Mouse (Mus musculus) stomach, embryonic 14.5 days (tissue): ENCODE measurements around the gene Ralbp1. TPM values are rescaled to one million over a fixed set of nuclear protein-coding genes. Genes with fewer than 3 reads are reported as not detected.

Experiments used
- ATAC-seq: fragments of 200-750 bp; cut with Nextera tagmentation; 2 replicates; pipeline ENCODE4 v1.8.0; 2017; ENCODE audit warnings: low read depth, moderate TSS enrichment; ENCODE audit not compliant: insufficient number of reproducible peaks, insufficient read depth, low FRiP score
- H3K27ac ChIP-seq: fragments of 300-500 bp; sonication (generic); 2 replicates; pipeline ENCODE4 v1.5.1; 2014; ENCODE audit warnings: mild to moderate bottlenecking, low read length, moderate library complexity, mixed read lengths
- H3K27me3 ChIP-seq: fragments of 300-500 bp; sonication (generic); 2 replicates; pipeline ENCODE4 v1.6.1; 2014; ENCODE audit warnings: low read length, control low read depth, mixed read lengths; ENCODE audit not compliant: control insufficient read depth, insufficient read depth
- H3K36me3 ChIP-seq: fragments of 300-500 bp; sonication (generic); 2 replicates; pipeline ENCODE4 v1.6.1; 2014; ENCODE audit warnings: mild to moderate bottlenecking, control low read depth, low read length, moderate library complexity, mixed read lengths; ENCODE audit not compliant: control insufficient read depth, insufficient read depth
- H3K4me1 ChIP-seq: fragments of 300-500 bp; sonication (generic); 2 replicates; pipeline ENCODE4 v1.6.1; 2014; ENCODE audit warnings: low read length, control low read depth, mixed read lengths; ENCODE audit not compliant: control insufficient read depth, insufficient read depth
- H3K4me2 ChIP-seq: fragments of 300-500 bp; sonication (generic); replicated peaks from 2 replicates; pipeline ENCODE4 v1.6.1; 2014; ENCODE audit warnings: low read depth, low read length, control low read depth
- H3K4me3 ChIP-seq: fragments of 300-500 bp; sonication (generic); 2 replicates; pipeline ENCODE4 v1.5.1; 2014; ENCODE audit warnings: low read depth, low read length, control low read depth
- H3K9ac ChIP-seq: fragments of 300-500 bp; sonication (generic); replicated peaks from 2 replicates; pipeline ENCODE4 v1.6.1; 2014; ENCODE audit warnings: low read depth, mild to moderate bottlenecking, control low read depth, low read length, moderate library complexity, mixed read lengths
- H3K9me3 ChIP-seq: fragments of 300-500 bp; sonication (generic); 2 replicates; pipeline ENCODE4 v1.6.1; 2016; ENCODE audit warnings: low read depth, low read length, control low read depth; ENCODE audit not compliant: control insufficient read depth
- WGBS: fragments of 180-500 bp; shearing (Covaris S2); extraction: QIAGEN DNeasy Blood & Tissue Kit; methylation state at CpG from one replicate; pipeline ENCODE4 v1.1.7; 2014; 5-methylcytosine and 5-hydroxymethylcytosine counted together
- polyA plus RNA-seq: library from polyadenylated mRNA; unstranded; fragments of >200 nt; fragmentation: Nextera tagmentation; extraction: Ambion mirVana; gene quantifications from 2 replicates; pipeline ENCODE4 v1.2.1, GENCODE M21; 2014

The Ralbp1 gene
- polyA plus RNA-seq, 1 experiment from 2014 or later: 97.3 TPM

DNA sequence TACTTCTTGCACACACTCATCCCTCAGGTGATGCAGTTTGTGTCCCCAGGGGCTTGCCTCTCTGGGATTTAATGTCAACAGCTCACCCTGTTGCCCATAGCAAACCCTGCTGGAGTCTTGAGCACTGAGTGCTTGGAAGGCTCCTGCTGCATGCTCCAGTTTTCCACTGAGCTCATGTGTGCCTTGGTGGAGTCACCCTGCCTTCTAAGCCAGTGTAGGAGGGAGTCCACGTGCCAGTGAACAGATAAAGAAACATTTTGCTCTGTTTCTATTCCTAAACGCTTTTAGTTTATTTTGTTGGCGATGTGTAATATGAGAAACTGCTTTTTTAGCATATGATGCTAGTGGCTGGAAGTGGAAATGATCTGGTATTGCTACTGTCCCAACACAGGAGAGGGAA is 48.9 kb downstream of the Ralbp1 start:
- Histone ChIP-seq H3K27me3 (no peaks in the 10 kb centered on the region), H3K4me3 (no peak overlapping the region), H3K27ac (no peak overlapping the region), H3K9me3 (no peaks in the 10 kb centered on the region), H3K4me2 (no peak overlapping the region), H3K4me1 (no peaks in the 10 kb centered on the region), H3K36me3 (peaks cover 82% of the 10 kb centered on the region), H3K9ac (no peak overlapping the region)
- no peak for ATAC-seq
- WGBS: 87% methylated on average over 3 of the region's 3 CpGs

DNA sequence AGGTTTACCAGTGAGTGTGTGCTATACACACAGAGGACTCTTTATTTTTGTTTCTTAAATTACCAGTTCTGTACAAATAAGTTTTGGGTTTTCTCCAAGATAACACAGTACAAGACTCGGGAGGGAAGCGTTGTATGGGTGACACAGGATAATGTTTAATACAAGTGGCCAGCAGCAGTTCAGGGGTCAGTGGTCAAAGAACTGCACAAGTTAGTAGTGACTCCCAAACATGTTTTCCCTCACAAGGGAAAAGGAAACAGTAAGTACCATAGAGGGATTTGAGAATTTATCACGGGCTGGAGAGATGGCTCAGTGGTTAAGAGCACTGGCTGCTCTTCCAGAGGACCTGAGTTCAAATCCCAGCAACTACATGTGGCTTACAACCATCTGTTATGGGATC is 51.7 kb downstream of the Ralbp1 start:
- no peaks in the 10 kb centered on the region for H3K9me3 ChIP-seq
- H3K27me3 ChIP-seq: no peaks in the 10 kb centered on the region
- no peak overlapping the region for H3K9ac ChIP-seq
- H3K4me3 ChIP-seq: no peak overlapping the region
- H3K4me2 ChIP-seq: no peak overlapping the region
- peaks cover 86% of the 10 kb centered on the region for H3K36me3 ChIP-seq
- no peak for ATAC-seq
- no peaks in the 10 kb centered on the region for H3K4me1 ChIP-seq
- WGBS: 89% methylated on average over 3 of the region's 3 CpGs
- H3K27ac ChIP-seq: no peak overlapping the region

DNA sequence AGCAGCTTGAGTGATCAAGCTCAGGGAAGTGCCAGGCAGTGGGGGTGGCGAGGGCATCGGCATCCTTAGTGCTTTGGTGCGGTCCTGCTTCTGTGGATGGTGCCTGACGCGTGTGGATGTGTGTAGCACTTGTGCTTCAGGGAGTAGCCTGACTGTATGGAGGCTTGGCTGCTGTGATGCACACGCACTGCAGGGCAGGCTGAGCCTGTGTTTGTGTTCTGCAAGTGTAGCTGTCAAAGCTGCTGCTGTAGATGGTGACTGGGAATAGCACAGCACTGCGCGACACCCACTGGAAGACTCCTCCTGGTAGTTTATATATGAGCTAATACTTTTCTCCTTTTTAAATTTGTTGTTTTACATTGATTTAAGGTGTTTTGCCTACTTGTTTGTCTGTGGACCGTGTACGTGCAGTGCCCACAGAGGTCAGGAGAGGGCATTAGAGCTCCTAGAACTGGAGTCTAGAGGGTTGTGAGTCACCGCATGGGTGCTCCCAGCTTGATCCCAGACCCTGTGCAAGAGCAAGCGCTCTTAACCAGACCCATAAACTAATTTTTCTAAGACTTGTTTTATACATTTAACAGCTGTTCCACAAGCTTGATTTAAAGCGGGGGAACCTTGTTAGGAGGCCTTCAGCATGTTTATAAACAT is 55.3 kb downstream of the Ralbp1 start:
- no peak for ATAC-seq
- H3K4me3 ChIP-seq: no peak overlapping the region
- 80% methylated on average over 13 of the region's 13 CpGs for WGBS
- H3K36me3 ChIP-seq: peaks cover 75% of the 10 kb centered on the region
- no peaks in the 10 kb centered on the region for H3K27me3 ChIP-seq
- H3K9ac ChIP-seq: no peak overlapping the region
- no peaks in the 10 kb centered on the region for H3K4me1 ChIP-seq
- no peak overlapping the region for H3K27ac ChIP-seq
- H3K4me2 ChIP-seq: no peak overlapping the region
- no peaks in the 10 kb centered on the region for H3K9me3 ChIP-seq

DNA sequence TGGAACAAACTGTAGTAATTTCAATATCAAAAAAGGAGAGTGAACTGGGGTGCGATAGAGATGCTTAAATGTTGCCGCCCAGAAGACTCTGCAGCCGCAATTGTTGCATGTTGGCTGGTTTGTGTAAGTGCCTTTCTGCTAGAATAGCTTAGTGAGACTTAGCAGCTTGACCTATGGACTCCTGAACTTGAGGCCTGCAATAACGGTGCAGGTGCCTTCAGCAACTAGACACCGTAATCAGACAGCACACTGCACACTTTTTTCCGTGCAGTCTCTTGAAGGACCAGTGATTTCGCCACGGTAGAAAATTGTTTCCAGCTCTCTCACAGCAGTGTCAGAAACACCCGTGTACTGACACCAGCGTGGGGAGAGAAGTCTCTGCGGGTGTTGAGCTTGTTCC is 56.6 kb downstream of the Ralbp1 start:
- H3K4me1 ChIP-seq: no peaks in the 10 kb centered on the region
- no peak overlapping the region for H3K4me3 ChIP-seq
- H3K9ac ChIP-seq: no peak overlapping the region
- no peak overlapping the region for H3K4me2 ChIP-seq
- 93% methylated on average over 11 of the region's 11 CpGs for WGBS
- peaks cover 76% of the 10 kb centered on the region for H3K36me3 ChIP-seq
- ATAC-seq: no peak
- H3K27me3 ChIP-seq: no peaks in the 10 kb centered on the region
- H3K9me3 ChIP-seq: no peaks in the 10 kb centered on the region
- no peak overlapping the region for H3K27ac ChIP-seq

DNA sequence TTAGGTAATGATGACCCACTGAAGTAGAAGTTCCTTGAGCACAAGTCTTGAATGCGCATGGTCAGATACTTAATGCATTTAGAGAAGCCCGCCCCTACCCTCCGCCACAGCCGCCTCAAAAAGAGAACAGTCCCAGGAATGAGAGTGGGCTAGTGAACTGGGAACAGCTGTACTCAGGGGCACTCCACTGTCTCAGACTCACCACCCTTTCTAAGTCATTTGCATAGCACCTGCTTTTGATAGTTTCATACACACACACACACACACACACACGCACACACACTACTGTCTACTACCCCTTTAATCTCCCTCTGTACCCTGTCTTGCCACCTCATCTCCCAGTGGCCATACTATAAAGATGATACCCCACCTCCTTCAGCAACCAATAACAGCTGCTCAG is 57.7 kb downstream of the Ralbp1 start:
- Histone ChIP-seq H3K4me1 (no peaks in the 10 kb centered on the region), H3K4me2 (no peak overlapping the region), H3K4me3 (no peak overlapping the region), H3K27me3 (no peaks in the 10 kb centered on the region), H3K27ac (no peak overlapping the region), H3K9ac (no peak overlapping the region), H3K36me3 (peaks cover 70% of the 10 kb centered on the region), H3K9me3 (no peaks in the 10 kb centered on the region)
- no peak for ATAC-seq
- 91% methylated on average over 5 of the region's 5 CpGs for WGBS

DNA sequence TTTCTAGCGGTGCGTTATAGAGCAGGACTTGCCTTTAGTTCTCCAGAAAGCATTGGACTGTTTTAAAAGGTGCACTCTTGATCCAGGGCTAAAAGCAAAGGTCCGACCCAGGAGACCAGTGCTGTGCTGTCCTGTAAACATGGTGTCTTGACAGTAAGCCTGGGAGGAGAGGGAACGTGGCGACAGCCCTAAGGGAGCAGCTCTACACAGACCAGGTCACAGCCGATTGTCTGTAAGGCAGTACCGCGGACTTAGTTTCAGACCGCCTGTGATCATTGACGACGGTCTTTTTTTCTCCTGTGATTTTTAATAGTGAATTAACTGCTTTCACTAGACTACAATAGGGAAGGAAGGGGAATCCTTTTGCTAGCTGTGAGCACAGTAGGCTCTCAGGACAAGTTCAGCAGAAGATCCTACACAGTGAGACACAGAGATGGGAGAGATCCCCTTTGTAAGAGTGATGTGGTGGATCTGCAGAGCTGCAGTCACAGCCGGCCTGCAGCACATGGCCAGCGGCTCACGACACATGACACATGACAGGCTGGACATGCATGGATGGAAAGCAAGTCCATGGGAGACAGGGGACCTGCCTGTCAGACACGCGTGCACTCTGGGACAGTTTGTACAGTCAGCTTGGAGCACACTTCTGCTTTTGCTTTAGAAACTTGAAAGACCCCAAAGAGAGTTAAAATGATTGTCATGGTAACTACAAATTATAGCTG is 58.3 kb downstream of the Ralbp1 start:
- no peak overlapping the region for H3K4me2 ChIP-seq
- H3K27me3 ChIP-seq: no peaks in the 10 kb centered on the region
- 91% methylated on average over 16 of the region's 16 CpGs for WGBS
- no peak overlapping the region for H3K27ac ChIP-seq
- no peak overlapping the region for H3K9ac ChIP-seq
- ATAC-seq: no peak
- H3K36me3 ChIP-seq: peaks cover 68% of the 10 kb centered on the region
- H3K9me3 ChIP-seq: no peaks in the 10 kb centered on the region
- H3K4me1 ChIP-seq: no peaks in the 10 kb centered on the region
- no peak overlapping the region for H3K4me3 ChIP-seq

DNA sequence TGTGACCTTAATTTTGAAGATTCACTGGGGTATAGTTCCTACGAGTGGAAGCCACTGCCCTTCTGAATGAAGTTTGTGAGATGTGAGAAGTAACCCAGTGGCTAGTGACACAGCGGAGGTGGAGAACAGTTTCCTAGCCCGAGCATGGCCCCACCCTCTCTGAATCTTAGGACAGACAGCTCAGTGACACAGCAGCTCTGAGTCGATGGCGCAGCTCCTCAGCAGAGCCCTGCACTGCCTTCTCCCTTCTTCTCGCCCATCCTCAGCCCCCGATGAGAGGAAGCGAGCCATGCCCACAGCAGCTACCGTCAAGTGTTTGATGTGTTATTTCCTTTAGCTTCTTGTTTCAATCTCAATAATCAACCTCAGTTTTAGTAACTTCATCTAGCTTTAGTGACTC is 59.3 kb downstream of the Ralbp1 start:
- Histone ChIP-seq H3K9ac (no peak overlapping the region), H3K4me1 (no peaks in the 10 kb centered on the region), H3K4me3 (no peak overlapping the region), H3K9me3 (no peaks in the 10 kb centered on the region), H3K27ac (no peak overlapping the region), H3K4me2 (no peak overlapping the region), H3K27me3 (no peaks in the 10 kb centered on the region), H3K36me3 (peaks cover 64% of the 10 kb centered on the region)
- no peak for ATAC-seq
- 71% methylated on average over 9 of the region's 9 CpGs for WGBS

DNA sequence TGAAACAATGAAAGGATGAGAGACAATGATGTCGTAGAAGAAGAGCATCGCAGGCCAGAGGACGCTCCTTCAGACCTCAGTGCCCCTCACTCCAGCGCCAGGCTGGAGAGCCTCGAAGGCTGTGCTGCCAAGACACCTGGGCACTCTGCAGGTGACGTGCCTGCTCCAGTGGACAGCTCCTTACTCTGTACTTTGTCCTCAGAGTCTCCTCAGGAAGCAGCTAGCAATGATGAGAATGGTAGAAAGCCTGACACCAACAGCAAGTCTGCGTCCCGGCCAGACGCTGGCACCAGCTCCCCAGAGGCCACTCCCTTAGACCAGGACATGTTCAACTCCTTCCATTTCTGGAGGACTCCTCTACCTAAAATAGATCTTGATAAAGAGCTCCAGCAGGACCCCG is 61.4 kb downstream of the Ralbp1 start:
- no peaks in the 10 kb centered on the region for H3K9me3 ChIP-seq
- H3K36me3 ChIP-seq: peaks cover 53% of the 10 kb centered on the region
- H3K27me3 ChIP-seq: no peaks in the 10 kb centered on the region
- no peak for ATAC-seq
- 93% methylated on average over 10 of the region's 10 CpGs for WGBS
- no peak overlapping the region for H3K4me3 ChIP-seq
- H3K9ac ChIP-seq: no peak overlapping the region
- H3K4me1 ChIP-seq: peaks cover 2% of the 10 kb centered on the region; the same call in 1 of the 2 replicates
- H3K4me2 ChIP-seq: no peak overlapping the region
- H3K27ac ChIP-seq: no peak overlapping the region
